Mouse (Mus musculus) bone marrow macrophage, adult 2 months (primary cell): ENCODE results near the gene B230217C12Rik. TPM values are rescaled to one million over a fixed set of nuclear protein-coding genes. Genes with fewer than 3 reads are reported as not detected.

Source experiments
- H3K27ac ChIP-seq: 2 replicates; pipeline ENCODE4 v1.5.1; 2012; ENCODE audit warnings: low read depth, low read length; ENCODE audit not compliant: insufficient read depth
- H3K4me1 ChIP-seq: 2 replicates; pipeline ENCODE4 v1.6.1; 2012; ENCODE audit warnings: low read length; ENCODE audit not compliant: control insufficient read depth, insufficient read depth
- H3K4me3 ChIP-seq: 2 replicates; pipeline ENCODE4 v1.5.1; 2012; ENCODE audit warnings: mild to moderate bottlenecking, low read length, moderate library complexity; ENCODE audit not compliant: insufficient read depth
- CTCF ChIP-seq: IDR thresholded peaks from 2 replicates; pipeline ENCODE4 v1.5.1; 2012; ENCODE audit warnings: low read depth, mild to moderate bottlenecking, low read length, moderate library complexity
- POLR2A ChIP-seq: IDR thresholded peaks from 2 replicates; pipeline ENCODE4 v1.6.1; 2012; ENCODE audit warnings: mild to moderate bottlenecking, low read depth, low read length, borderline replicate concordance
- polyA plus RNA-seq: library from polyadenylated mRNA; stranded (reverse); fragments of >200 nt; gene quantifications from 2 replicates; pipeline ENCODE4 v1.2.4, GENCODE M21; 2012; ENCODE audit not compliant: missing spikeins, insufficient read depth, insufficient read length

B230217C12Rik gene
- polyA plus RNA-seq, 1 experiment = 1.8 TPM

- Histone ChIP-seq H3K27ac (peak overlapping the region; percentile 72), H3K4me1 (peaks cover 44% of the 10 kb centered on the region), H3K4me3 (no peak overlapping the region)
- TF ChIP-seq CTCF (no peak), POLR2A (no peak)
Measured at GRCm38 (mm10) chr11:97837641-97838149, 2.9 kb upstream of the B230217C12Rik start.

- Histone ChIP-seq H3K4me1 (peaks cover 44% of the 10 kb centered on the region), H3K27ac (peak overlapping the region; percentile 72), H3K4me3 (no peak overlapping the region)
- no peak for TF ChIP-seq CTCF
Measured at GRCm38 (mm10) chr11:97838779-97839440, 1.7 kb upstream of the B230217C12Rik start.

- peak overlapping the region; percentile 89 for H3K27ac ChIP-seq
- no peak overlapping the region for H3K4me3 ChIP-seq
- TF ChIP-seq CTCF = no peak
- no peak for TF ChIP-seq POLR2A
- H3K4me1 ChIP-seq = peaks cover 44% of the 10 kb centered on the region
Measured at GRCm38 (mm10) chr11:97839441-97840134, 992 bp upstream of the B230217C12Rik start.

GRCm38 (mm10) chr11:97840135-97840490 lies 467 bp upstream of the B230217C12Rik start:
- H3K27ac ChIP-seq = peak overlapping the region; percentile 89
- TF ChIP-seq CTCF (no peak), POLR2A (no peak)
- H3K4me1 ChIP-seq = peaks cover 44% of the 10 kb centered on the region
- peak overlapping the region; percentile 80; the same call in 1 of the 2 replicates for H3K4me3 ChIP-seq

GRCm38 (mm10) chr11:97840991-97841661 lies 546 bp downstream of the B230217C12Rik start:
- peaks cover 41% of the 10 kb centered on the region for H3K4me1 ChIP-seq
- H3K27ac ChIP-seq = peak overlapping the region; percentile 89
- TF ChIP-seq POLR2A (no peak), CTCF (no peak)
- H3K4me3 ChIP-seq = peak overlapping the region; percentile 80

- Histone ChIP-seq H3K4me1 (peaks cover 33% of the 10 kb centered on the region), H3K27ac (no peak overlapping the region), H3K4me3 (no peak overlapping the region)
- TF ChIP-seq CTCF (no peak), POLR2A (no peak)
Measured at GRCm38 (mm10) chr11:97842001-97842400, 1.4 kb downstream of the B230217C12Rik start.

- TF ChIP-seq POLR2A (no peak), CTCF (no peak)
- H3K4me3 ChIP-seq = no peak overlapping the region
- H3K27ac ChIP-seq = no peak overlapping the region
Measured at GRCm38 (mm10) chr11:97850367-97850766, 9.8 kb downstream of the B230217C12Rik start.

GRCm38 (mm10) chr11:97851601-97852000 lies 11.0 kb downstream of the B230217C12Rik start:
- no peak for TF ChIP-seq CTCF
- Histone ChIP-seq H3K27ac (no peak overlapping the region), H3K4me1 (0 out of 2 replicates have a peak, but pooled peaks cover 4% of the 10 kb centered on the region), H3K4me3 (no peak overlapping the region)

More at GRCm38 (mm10) chr11:97850367-97850766, 9.8 kb downstream of the B230217C12Rik start:
- H3K4me1 ChIP-seq = 0 out of 2 replicates have a peak, but pooled peaks cover 4% of the 10 kb centered on the region

GRCm38 (mm10) chr11:97855473-97855872 lies 14.9 kb downstream of the B230217C12Rik start:
- no peak for TF ChIP-seq CTCF
- no peak for TF ChIP-seq POLR2A
- H3K4me1 ChIP-seq = 0 out of 2 replicates have a peak, but pooled peaks cover 1% of the 10 kb centered on the region
- no peak overlapping the region for H3K4me3 ChIP-seq
- H3K27ac ChIP-seq = no peak overlapping the region

- no peak overlapping the region for H3K4me3 ChIP-seq
- no peak overlapping the region for H3K27ac ChIP-seq
- H3K4me1 ChIP-seq = no peaks in the 10 kb centered on the region
- TF ChIP-seq POLR2A = no peak
- TF ChIP-seq CTCF = no peak
Measured at GRCm38 (mm10) chr11:97862148-97862547, 21.6 kb downstream of the B230217C12Rik start.
